Mouse (Mus musculus) CH12.LX (cell line): ENCODE measurements at regions not wholly inside any gene's neighbourhood (a gene's known extent, or its start where the extent isn't known, plus 50 kb on each side); places are given as distances from the start of the nearest gene placed in this dataset.

Experiments used
- DNase-seq: peaks from one replicate; pipeline ENCODE4 v3.0.0-alpha.2; 2013; ENCODE audit errors: extremely low read depth
- H3K27ac ChIP-seq: 2 replicates; pipeline ENCODE4 v1.5.1; 2012; ENCODE audit warnings: low read depth, mild to moderate bottlenecking, control low read depth, moderate library complexity; ENCODE audit not compliant: insufficient read depth
- H3K27me3 ChIP-seq: replicated peaks from 2 replicates; pipeline ENCODE3; 2012; ENCODE audit warnings: inconsistent platforms
- H3K36me3 ChIP-seq, 2 experiments: replicated peaks in 1 of 2; 2 replicates each; pipeline versions ENCODE3 to v1.6.1; 2012; ENCODE audit warnings: inconsistent platforms in 1 of 2, low read length in 1 of 2, mild to moderate bottlenecking in 1 of 2, mixed read lengths in 1 of 2, moderate library complexity in 1 of 2; ENCODE audit not compliant: control insufficient read depth in 1 of 2, insufficient read depth in 1 of 2
- H3K4me1 ChIP-seq, 2 experiments: 2 replicates each; pipeline ENCODE4 v1.6.1; 2012; ENCODE audit warnings: inconsistent platforms in 1 of 2, moderate library complexity in 1 of 2; ENCODE audit not compliant: insufficient read depth in 2 of 2, control insufficient read depth in 1 of 2
- H3K4me2 ChIP-seq: 2 replicates; pipeline ENCODE4 v1.6.1; 2012; ENCODE audit warnings: low read depth, mild to moderate bottlenecking, control low read depth; ENCODE audit not compliant: poor library complexity, insufficient read depth, severe bottlenecking
- H3K4me3 ChIP-seq, 3 experiments: fragments of 150-350 bp in 1 of 3; sonication (generic) in 1 of 3; replicated peaks in 1 of 3; 2 replicates each; pipeline versions ENCODE3 to v1.5.1; 2011 to 2012; ENCODE audit warnings: low read depth in 2 of 3, low read length in 2 of 3, mild to moderate bottlenecking in 2 of 3, moderate library complexity in 2 of 3, control low read depth in 1 of 3, improper control_type of control experiment in 1 of 3, inconsistent platforms in 1 of 3, mixed read lengths in 1 of 3; ENCODE audit not compliant: poor library complexity in 1 of 3
- H3K79me2 ChIP-seq: replicated peaks from 2 replicates; pipeline ENCODE4 v1.6.1; 2012; ENCODE audit warnings: mild to moderate bottlenecking, moderate library complexity; ENCODE audit not compliant: control insufficient read depth, poor library complexity, insufficient read depth, severe bottlenecking; ENCODE audit errors: extremely low read depth
- H3K9ac ChIP-seq: 2 replicates; pipeline ENCODE4 v1.6.1; 2012; ENCODE audit warnings: low read depth, mild to moderate bottlenecking, control low read depth, moderate library complexity; ENCODE audit not compliant: insufficient read depth
- H3K9me3 ChIP-seq: replicated peaks from 2 replicates; pipeline ENCODE3; 2012; ENCODE audit warnings: low read length, inconsistent platforms, mixed read lengths
- BHLHE40 ChIP-seq: IDR thresholded peaks from 2 replicates; pipeline ENCODE4 v1.6.1; 2011; ENCODE audit warnings: mild to moderate bottlenecking, low read depth, low read length, improper control_type of control experiment
- CHD1 ChIP-seq: IDR thresholded peaks from 2 replicates; pipeline ENCODE4 v1.6.1; 2012; ENCODE audit warnings: low read depth, low read length, improper control_type of control experiment, inconsistent platforms
- CTCF ChIP-seq, 2 experiments: IDR thresholded peaks in 1 of 2; conservative IDR thresholded peaks in 1 of 2; 2 replicates each; pipeline ENCODE4 v1.5.1; 2011 to 2012; ENCODE audit warnings: low read depth in 2 of 2, low read length in 2 of 2, improper control_type of control experiment in 1 of 2, inconsistent platforms in 1 of 2, mild to moderate bottlenecking in 1 of 2, moderate library complexity in 1 of 2
- ELF1 ChIP-seq: IDR thresholded peaks from 2 replicates; pipeline ENCODE4 v1.6.1; 2014; ENCODE audit warnings: low read depth, mild to moderate bottlenecking, inconsistent platforms, low read length, improper control_type of control experiment
- EP300 ChIP-seq: IDR thresholded peaks from 2 replicates; pipeline ENCODE4 v1.6.1; 2011; ENCODE audit warnings: low read length, improper control_type of control experiment
- ETS1 ChIP-seq: conservative IDR thresholded peaks from 2 replicates; pipeline ENCODE4 v1.6.1; 2012; ENCODE audit warnings: low read depth, mild to moderate bottlenecking, inconsistent platforms, low read length, improper control_type of control experiment, moderate library complexity
- GABPA ChIP-seq: IDR thresholded peaks from 2 replicates; pipeline ENCODE4 v1.6.1; 2012; ENCODE audit warnings: low read depth, low read length, improper control_type of control experiment, inconsistent platforms; ENCODE audit not compliant: insufficient replicate concordance
- HCFC1 ChIP-seq: IDR thresholded peaks from 2 replicates; pipeline ENCODE4 v1.6.1; 2012; ENCODE audit warnings: low read depth, mild to moderate bottlenecking, inconsistent platforms, low read length, improper control_type of control experiment
- IRF4 ChIP-seq: IDR thresholded peaks from 2 replicates; pipeline ENCODE4 v1.6.1; 2014; ENCODE audit warnings: low read depth, mild to moderate bottlenecking, inconsistent platforms, low read length, improper control_type of control experiment
- JUN ChIP-seq: IDR thresholded peaks from 2 replicates; pipeline ENCODE4 v1.6.1; 2011; ENCODE audit warnings: low read depth, mild to moderate bottlenecking, low read length, improper control_type of control experiment, moderate library complexity; ENCODE audit not compliant: insufficient read depth
- MAFK ChIP-seq: IDR thresholded peaks from 2 replicates; pipeline ENCODE4 v1.6.1; 2011; ENCODE audit warnings: low read length, improper control_type of control experiment; ENCODE audit not compliant: insufficient replicate concordance
- MEF2A ChIP-seq: IDR thresholded peaks from 2 replicates; pipeline ENCODE4 v1.6.1; 2014; ENCODE audit warnings: low read depth, mild to moderate bottlenecking, inconsistent platforms, low read length, improper control_type of control experiment, borderline replicate concordance
- MXI1 ChIP-seq: IDR thresholded peaks from 2 replicates; pipeline ENCODE4 v1.6.1; 2011; ENCODE audit warnings: mild to moderate bottlenecking, low read depth, low read length, improper control_type of control experiment
- NELFE ChIP-seq: IDR thresholded peaks from 2 replicates; pipeline ENCODE4 v1.6.1; 2011; ENCODE audit warnings: low read depth, low read length, improper control_type of control experiment
- NRF1 ChIP-seq: IDR thresholded peaks from 2 replicates; pipeline ENCODE4 v1.6.1; 2014; ENCODE audit warnings: low read depth, mild to moderate bottlenecking, inconsistent platforms, low read length, improper control_type of control experiment, moderate library complexity
- POLR2AphosphoS2 ChIP-seq: IDR thresholded peaks from 2 replicates; pipeline ENCODE4 v1.6.1; 2011; ENCODE audit warnings: low read depth, low read length, improper control_type of control experiment
- RCOR1 ChIP-seq: conservative IDR thresholded peaks from 2 replicates; pipeline ENCODE4 v1.6.1; 2012; ENCODE audit warnings: low read depth, mild to moderate bottlenecking, inconsistent platforms, low read length, improper control_type of control experiment
- SMC3 ChIP-seq: IDR thresholded peaks from 2 replicates; pipeline ENCODE4 v1.6.1; 2011; ENCODE audit warnings: low read depth, low read length, improper control_type of control experiment
- USF1 ChIP-seq: IDR thresholded peaks from 2 replicates; pipeline ENCODE4 v1.6.1; 2014; ENCODE audit warnings: low read depth, mild to moderate bottlenecking, inconsistent platforms, low read length, improper control_type of control experiment
- ZC3H11A ChIP-seq: IDR thresholded peaks from 2 replicates; pipeline ENCODE4 v1.6.1; 2012; ENCODE audit warnings: low read depth, mild to moderate bottlenecking, inconsistent platforms, low read length, improper control_type of control experiment
- ZKSCAN1 ChIP-seq: IDR thresholded peaks from 2 replicates; pipeline ENCODE4 v1.6.1; 2012; ENCODE audit warnings: low read depth, inconsistent platforms, low read length, improper control_type of control experiment, borderline replicate concordance
- ZMIZ1 ChIP-seq: IDR thresholded peaks from 2 replicates; pipeline ENCODE4 v1.6.1; 2012; ENCODE audit warnings: low read depth, mild to moderate bottlenecking, inconsistent platforms, low read length, improper control_type of control experiment
- dilution Hi-C: fragments of 300-500 bp; cut with MboI; formaldehyde crosslinking; loops from 2 replicates; pipeline ENCODE4 v1.14.3; 2020; ENCODE audit warnings: low sequenced_read_pairs; ENCODE audit not compliant: extremely low pct_unique_long_range_greater_than_20kb, extremely low pct_ligation_motif_present
- in situ Hi-C: fragments of 300-500 bp; cut with MboI; formaldehyde crosslinking; loops from 3 replicates; pipeline ENCODE4 v1.14.3; 2019; ENCODE audit warnings: low sequenced_read_pairs, low pct_ligation_motif_present, low pct_unique_long_range_greater_than_20kb, mixed read lengths

- DNase-seq = no peak
- dilution Hi-C loops = no loop called here
Observed at GRCm38 (mm10) chr4:17299131-17299530, 2306.1 kb upstream of the Gm12353 start.

GRCm38 (mm10) chr4:17319061-17319460 lies 2286.2 kb upstream of the Gm12353 start:
- in situ Hi-C loops = no loop called here

More at GRCm38 (mm10) chr4:17299131-17299530, 2306.1 kb upstream of the Gm12353 start:
- no peaks in the 10 kb centered on the region for H3K27me3 ChIP-seq
- no peaks in the 10 kb centered on the region for H3K79me2 ChIP-seq
- no peaks in the 10 kb centered on the region for H3K36me3 ChIP-seq
- no peak overlapping the region for H3K4me2 ChIP-seq
- H3K9ac ChIP-seq = no peak overlapping the region
- no peak overlapping the region for H3K27ac ChIP-seq
- H3K4me1 ChIP-seq = no peaks in the 10 kb centered on the region
- in situ Hi-C loops = no loop called here
- no peak for TF ChIP-seq USF1
- peak; percentile 88 for TF ChIP-seq MAFK
- no peak for TF ChIP-seq IRF4
- TF ChIP-seq GABPA = no peak
- TF ChIP-seq ELF1 = no peak
- TF ChIP-seq BHLHE40 = no peak
- H3K4me3 ChIP-seq = no peak overlapping the region
- H3K9me3 ChIP-seq = no peaks in the 10 kb centered on the region

GRCm38 (mm10) chr4:17348026-17348425 lies 2257.2 kb upstream of the Gm12353 start:
- Histone ChIP-seq H3K9ac (no peak overlapping the region), H3K4me2 (no peak overlapping the region), H3K9me3 (no peaks in the 10 kb centered on the region), H3K79me2 (no peaks in the 10 kb centered on the region), H3K27me3 (no peaks in the 10 kb centered on the region), H3K4me3 (no peak overlapping the region), H3K27ac (no peak overlapping the region), H3K36me3 (no peaks in the 10 kb centered on the region), H3K4me1 (no peaks in the 10 kb centered on the region)
- DNase-seq = no peak
- dilution Hi-C loops = no loop called here
- TF ChIP-seq HCFC1 (no peak), SMC3 (no peak), ZC3H11A (no peak)
- in situ Hi-C loops = no loop called here

More at GRCm38 (mm10) chr4:17319061-17319460, 2286.2 kb upstream of the Gm12353 start:
- no peaks in the 10 kb centered on the region for H3K27me3 ChIP-seq
- H3K4me3 ChIP-seq = no peak overlapping the region
- H3K4me2 ChIP-seq = no peak overlapping the region
- no peaks in the 10 kb centered on the region for H3K9me3 ChIP-seq
- H3K27ac ChIP-seq = no peak overlapping the region
- no peak for DNase-seq
- dilution Hi-C loops = no loop called here
- H3K9ac ChIP-seq = no peak overlapping the region
- no peak for TF ChIP-seq MAFK
- no peak for TF ChIP-seq ETS1
- TF ChIP-seq ZMIZ1 = no peak
- no peak for TF ChIP-seq CTCF (conservative IDR thresholded peaks at IDR 0.05 in 1 of 2, IDR thresholded peaks at IDR 0.05 in 1 of 2; ENCODE audit: low read depth in 2 of 2, low read length in 2 of 2)
- TF ChIP-seq HCFC1 = no peak
- TF ChIP-seq MEF2A = no peak
- TF ChIP-seq SMC3 = no peak
- TF ChIP-seq ZC3H11A = no peak
- TF ChIP-seq POLR2AphosphoS2 = no peak
- no peak for TF ChIP-seq NELFE
- no peak for TF ChIP-seq EP300
- no peak for TF ChIP-seq BHLHE40
- TF ChIP-seq CHD1 = no peak
- no peak for TF ChIP-seq JUN
- no peak for TF ChIP-seq IRF4
- TF ChIP-seq NRF1 = no peak
- no peak for TF ChIP-seq ZKSCAN1
- TF ChIP-seq USF1 = no peak
- TF ChIP-seq RCOR1 = no peak
- no peak for TF ChIP-seq MXI1
- TF ChIP-seq, all 38 proteins: peak for 0
- H3K4me1 ChIP-seq = no peaks in the 10 kb centered on the region
- H3K79me2 ChIP-seq = no peaks in the 10 kb centered on the region
- no peaks in the 10 kb centered on the region for H3K36me3 ChIP-seq
